Mouse (Mus musculus) kidney, embryonic 15.5 days (tissue): ENCODE measurements at regions not wholly inside any gene's neighbourhood (a gene's known extent, or its start where the extent isn't known, plus 50 kb on each side); places are given as distances from the start of the nearest gene placed in this dataset.

ENCODE experiments used
- ATAC-seq: fragments of 200-750 bp; cut with Nextera tagmentation; replicated peaks from 2 replicates; pipeline ENCODE4 v1.8.0; 2017; ENCODE audit warnings: moderate TSS enrichment; ENCODE audit not compliant: low FRiP score
- H3K27ac ChIP-seq: fragments of 300-500 bp; sonication (generic); 2 replicates; pipeline ENCODE4 v1.5.1; 2015; ENCODE audit warnings: mild to moderate bottlenecking, inconsistent platforms
- H3K27me3 ChIP-seq: fragments of 300-500 bp; sonication (generic); 2 replicates; pipeline ENCODE4 v1.6.1; 2015; ENCODE audit warnings: inconsistent platforms
- H3K36me3 ChIP-seq: fragments of 300-500 bp; sonication (generic); 2 replicates; pipeline ENCODE4 v1.6.1; 2015; ENCODE audit warnings: inconsistent platforms
- H3K4me1 ChIP-seq: fragments of 300-500 bp; sonication (generic); 2 replicates; pipeline ENCODE4 v1.6.1; 2015; ENCODE audit warnings: inconsistent platforms
- H3K4me2 ChIP-seq: fragments of 300-500 bp; sonication (generic); 2 replicates; pipeline ENCODE4 v1.6.1; 2015; ENCODE audit warnings: moderate library complexity, mild to moderate bottlenecking, inconsistent platforms
- H3K4me3 ChIP-seq: fragments of 300-500 bp; sonication (generic); replicated peaks from 2 replicates; pipeline ENCODE4 v1.5.1; 2015; ENCODE audit warnings: mild to moderate bottlenecking, inconsistent platforms
- H3K9ac ChIP-seq: fragments of 300-500 bp; sonication (generic); 2 replicates; pipeline ENCODE4 v1.6.1; 2015; ENCODE audit warnings: mild to moderate bottlenecking, inconsistent platforms
- H3K9me3 ChIP-seq: fragments of 300-500 bp; sonication (generic); replicated peaks from 2 replicates; pipeline ENCODE4 v1.6.1; 2016; ENCODE audit warnings: inconsistent platforms
- WGBS: fragments of 180-500 bp; shearing (Covaris S2); methylation state at CpG from one replicate; pipeline ENCODE4 v1.1.7; 2015; ENCODE audit warnings: mixed read lengths; 5-methylcytosine and 5-hydroxymethylcytosine counted together

DNA sequence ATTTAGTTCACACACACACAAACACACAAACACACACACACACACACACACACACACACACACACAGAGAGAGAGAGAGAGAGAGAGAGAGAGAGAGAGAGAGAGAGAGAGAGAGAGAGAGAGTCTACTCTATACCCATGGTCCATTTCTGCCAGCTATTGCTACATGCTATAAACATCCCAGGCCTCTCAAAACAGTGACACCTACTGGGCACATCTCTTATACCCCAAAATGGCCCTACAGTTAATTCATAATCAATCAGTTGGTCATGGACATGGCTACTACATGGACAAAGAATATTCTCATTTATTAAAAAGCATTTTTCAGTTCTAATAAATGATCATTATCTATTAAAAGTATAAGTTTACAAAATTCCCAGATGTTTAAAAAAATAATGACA lies 236.8 kb upstream of the Robo2 start:
- Histone ChIP-seq H3K27me3 (no peaks in the 10 kb centered on the region), H3K4me1 (no peaks in the 10 kb centered on the region), H3K4me3 (no peak overlapping the region), H3K4me2 (no peak overlapping the region), H3K27ac (no peak overlapping the region), H3K9ac (no peak overlapping the region), H3K36me3 (no peaks in the 10 kb centered on the region), H3K9me3 (no peaks in the 10 kb centered on the region)
- no peak for ATAC-seq

- no peak overlapping the region for H3K9ac ChIP-seq
- 72% methylated on average over 10 of the region's 10 CpGs for WGBS
- no peak for ATAC-seq
Observed at GRCm38 (mm10) chr16:74644750-74645366, 233.2 kb upstream of the Robo2 start.

DNA sequence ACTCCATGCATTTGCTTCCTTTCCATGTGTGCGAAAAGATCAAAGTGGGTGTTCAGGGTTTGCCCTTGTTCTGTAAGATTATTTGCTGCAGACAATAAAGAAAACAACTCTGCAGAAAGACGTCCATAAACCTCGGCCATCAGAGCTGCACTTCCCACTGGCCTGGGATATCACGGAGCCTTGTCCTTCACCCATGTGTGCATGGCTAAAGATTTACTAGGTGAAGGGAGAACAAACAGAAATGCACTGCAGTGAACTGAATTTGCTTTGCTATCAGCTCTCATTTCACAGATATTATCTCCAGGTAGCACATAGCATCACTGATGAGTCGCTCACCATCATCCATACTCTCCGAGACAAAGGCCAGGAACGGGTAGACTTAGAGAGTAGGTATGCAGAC lies 228.2 kb upstream of the Robo2 start:
- no peak for ATAC-seq
- WGBS: 62% methylated on average over 7 of the region's 7 CpGs
- no peak overlapping the region for H3K27ac ChIP-seq
- 0 out of 2 replicates have a peak, but pooled peaks cover 3% of the 10 kb centered on the region for H3K4me1 ChIP-seq
- no peaks in the 10 kb centered on the region for H3K9me3 ChIP-seq
- H3K4me2 ChIP-seq: no peak overlapping the region
- no peak overlapping the region for H3K9ac ChIP-seq
- no peaks in the 10 kb centered on the region for H3K27me3 ChIP-seq
- H3K4me3 ChIP-seq: no peak overlapping the region
- no peaks in the 10 kb centered on the region for H3K36me3 ChIP-seq

More at GRCm38 (mm10) chr16:74644750-74645366, 233.2 kb upstream of the Robo2 start:
- H3K4me3 ChIP-seq: no peak overlapping the region
- H3K27me3 ChIP-seq: no peaks in the 10 kb centered on the region
- no peaks in the 10 kb centered on the region for H3K4me1 ChIP-seq
- no peak overlapping the region for H3K4me2 ChIP-seq
- no peaks in the 10 kb centered on the region for H3K9me3 ChIP-seq
- H3K27ac ChIP-seq: no peak overlapping the region
- no peaks in the 10 kb centered on the region for H3K36me3 ChIP-seq

- Histone ChIP-seq H3K4me1 (0 out of 2 replicates have a peak, but pooled peaks cover 3% of the 10 kb centered on the region), H3K9me3 (no peaks in the 10 kb centered on the region), H3K9ac (no peak overlapping the region), H3K36me3 (no peaks in the 10 kb centered on the region), H3K27ac (no peak overlapping the region), H3K4me3 (no peak overlapping the region), H3K4me2 (no peak overlapping the region), H3K27me3 (no peaks in the 10 kb centered on the region)
- ATAC-seq: peak; percentile 62; the same call in 1 of the 2 replicates
- 30% methylated on average over 5 of the region's 5 CpGs for WGBS
Observed at GRCm38 (mm10) chr16:74637638-74638037, 226.0 kb upstream of the Robo2 start.

- ATAC-seq: no peak
Observed at GRCm38 (mm10) chr16:74625783-74626182, 214.2 kb upstream of the Robo2 start.

GRCm38 (mm10) chr16:74612072-74612471 lies 200.4 kb upstream of the Robo2 start:
- Histone ChIP-seq H3K4me3 (no peak overlapping the region), H3K4me2 (no peak overlapping the region), H3K27ac (no peak overlapping the region), H3K9ac (no peak overlapping the region), H3K4me1 (peaks cover 6% of the 10 kb centered on the region; the same call in 1 of the 2 replicates), H3K27me3 (no peaks in the 10 kb centered on the region), H3K36me3 (no peaks in the 10 kb centered on the region), H3K9me3 (no peaks in the 10 kb centered on the region)
- 0 out of 2 replicates have a peak, but pooled peaks have one; percentile 47 for ATAC-seq
- 38% methylated on average over 4 of the region's 4 CpGs for WGBS

More at GRCm38 (mm10) chr16:74625783-74626182, 214.2 kb upstream of the Robo2 start:
- H3K4me1 ChIP-seq: no peaks in the 10 kb centered on the region
- 85% methylated on average over 2 of the region's 2 CpGs for WGBS
- H3K4me2 ChIP-seq: no peak overlapping the region
- no peaks in the 10 kb centered on the region for H3K9me3 ChIP-seq
- H3K9ac ChIP-seq: no peak overlapping the region
- no peaks in the 10 kb centered on the region for H3K27me3 ChIP-seq
- no peaks in the 10 kb centered on the region for H3K36me3 ChIP-seq
- H3K4me3 ChIP-seq: no peak overlapping the region
- no peak overlapping the region for H3K27ac ChIP-seq

DNA sequence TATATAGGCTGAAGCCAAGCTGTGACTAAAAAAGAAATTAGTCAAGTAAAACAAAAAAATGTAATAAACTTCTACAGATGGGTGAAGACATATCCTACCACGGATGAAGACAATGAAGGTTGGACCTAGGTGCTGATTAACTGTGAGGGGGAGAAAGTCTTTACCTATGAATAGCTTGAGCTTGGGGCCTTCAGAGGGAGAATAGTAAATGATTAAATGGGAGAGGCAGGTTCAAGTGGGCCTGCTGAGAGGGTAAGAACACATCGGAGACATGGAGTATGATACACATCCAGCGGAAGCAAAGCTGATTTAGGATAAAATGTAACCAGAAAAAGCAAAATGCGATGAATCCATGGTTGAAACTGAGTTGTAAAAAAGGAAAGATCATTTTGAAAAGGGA lies 197.9 kb upstream of the Robo2 start:
- Histone ChIP-seq H3K36me3 (no peaks in the 10 kb centered on the region), H3K4me3 (no peak overlapping the region), H3K4me2 (no peak overlapping the region), H3K9ac (no peak overlapping the region), H3K9me3 (no peaks in the 10 kb centered on the region), H3K4me1 (peaks cover 6% of the 10 kb centered on the region; the same call in 1 of the 2 replicates), H3K27ac (no peak overlapping the region), H3K27me3 (no peaks in the 10 kb centered on the region)
- 60% methylated on average over 4 of the region's 4 CpGs for WGBS
- peak; percentile 94 for ATAC-seq

GRCm38 (mm10) chr16:74598361-74598760 lies 186.7 kb upstream of the Robo2 start:
- Histone ChIP-seq H3K27me3 (no peaks in the 10 kb centered on the region), H3K27ac (no peak overlapping the region), H3K4me3 (no peak overlapping the region), H3K4me2 (no peak overlapping the region), H3K4me1 (peaks cover 7% of the 10 kb centered on the region; the same call in 1 of the 2 replicates), H3K36me3 (no peaks in the 10 kb centered on the region), H3K9me3 (no peaks in the 10 kb centered on the region), H3K9ac (no peak overlapping the region)
- ATAC-seq: peak; percentile 36
- 32% methylated on average over 1 of the region's 1 CpGs for WGBS

DNA sequence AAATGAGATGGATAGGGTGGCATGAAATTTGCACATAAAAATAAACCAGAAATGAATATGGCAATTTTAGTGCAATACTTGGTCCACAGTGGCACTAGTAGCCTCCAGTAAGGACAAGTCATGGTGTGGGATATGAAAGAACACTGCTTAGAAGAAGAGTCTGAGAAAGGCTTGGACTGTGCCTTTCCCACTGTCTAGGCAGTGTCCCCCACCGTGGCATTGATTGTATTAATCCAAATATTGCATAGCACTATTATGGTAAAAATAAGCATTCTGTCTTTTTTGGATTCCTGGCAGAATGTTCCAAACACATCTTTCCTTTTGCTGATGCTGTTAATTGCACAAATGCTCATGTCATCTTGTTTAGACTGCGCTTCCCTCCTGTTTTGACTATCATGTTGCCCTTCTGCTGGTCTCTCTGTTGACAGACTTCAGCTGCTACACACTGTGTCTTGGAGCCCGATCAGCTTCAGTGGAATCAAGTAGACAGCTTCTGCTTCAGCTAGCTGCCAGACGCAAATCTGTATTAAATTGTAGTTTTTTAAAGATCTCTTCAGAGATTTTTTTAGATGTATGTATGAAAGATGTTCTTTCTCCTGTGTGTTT lies 186.2 kb upstream of the Robo2 start:
- Histone ChIP-seq H3K9me3 (no peaks in the 10 kb centered on the region), H3K9ac (no peak overlapping the region), H3K4me2 (no peak overlapping the region), H3K36me3 (no peaks in the 10 kb centered on the region), H3K4me3 (no peak overlapping the region), H3K4me1 (peaks cover 7% of the 10 kb centered on the region; the same call in 1 of the 2 replicates), H3K27ac (no peak overlapping the region), H3K27me3 (no peaks in the 10 kb centered on the region)
- peak; percentile 87 for ATAC-seq
- WGBS: 39% methylated on average over 4 of the region's 4 CpGs

- H3K4me3 ChIP-seq: no peak overlapping the region
- H3K4me2 ChIP-seq: no peak overlapping the region
- H3K27me3 ChIP-seq: no peaks in the 10 kb centered on the region
- no peak overlapping the region for H3K9ac ChIP-seq
- no peak overlapping the region for H3K27ac ChIP-seq
- 85% methylated on average over 4 of the region's 4 CpGs for WGBS
- H3K4me1 ChIP-seq: no peaks in the 10 kb centered on the region
- H3K9me3 ChIP-seq: no peaks in the 10 kb centered on the region
- no peaks in the 10 kb centered on the region for H3K36me3 ChIP-seq
- no peak for ATAC-seq
Observed at GRCm38 (mm10) chr16:74591896-74592295, 180.3 kb upstream of the Robo2 start.

DNA sequence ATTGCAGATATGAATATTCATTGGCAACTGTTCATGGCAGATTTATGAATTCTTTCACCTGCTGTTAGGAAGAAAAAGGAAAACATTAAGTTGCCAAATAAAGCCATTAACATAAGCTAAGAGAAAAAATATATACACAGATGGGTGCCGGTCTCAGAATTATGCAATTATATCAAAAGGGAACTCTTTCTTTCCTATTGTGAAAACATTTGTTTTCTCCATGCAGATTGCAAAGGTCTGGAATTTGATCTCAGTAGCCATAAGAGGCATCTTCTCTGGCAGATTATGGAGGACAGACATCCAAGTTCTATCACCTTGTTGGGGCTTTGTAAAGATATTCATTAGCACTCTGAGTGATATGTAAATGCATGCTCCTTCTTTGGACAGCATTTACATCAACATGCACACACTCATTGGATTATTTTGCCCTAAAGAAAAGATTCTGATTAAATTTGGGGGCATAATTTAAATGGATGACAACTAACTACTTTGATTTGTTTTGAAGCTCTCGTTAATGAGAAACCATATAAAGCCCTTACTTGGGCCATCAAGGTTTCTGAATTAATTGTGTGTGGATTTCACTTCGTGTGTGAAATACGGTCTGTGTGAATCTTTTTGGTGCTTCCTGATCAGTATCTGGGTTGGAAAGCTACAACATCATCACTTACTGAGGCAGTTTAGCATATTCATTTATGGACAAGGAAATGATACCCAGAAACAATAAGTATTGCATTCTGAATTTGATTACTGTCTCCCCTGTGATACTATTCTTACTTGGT lies 171.2 kb upstream of the Robo2 start:
- no peak for ATAC-seq
- Histone ChIP-seq H3K4me2 (no peak overlapping the region), H3K36me3 (no peaks in the 10 kb centered on the region), H3K4me1 (no peaks in the 10 kb centered on the region), H3K9me3 (no peaks in the 10 kb centered on the region), H3K27me3 (no peaks in the 10 kb centered on the region), H3K27ac (no peak overlapping the region), H3K4me3 (no peak overlapping the region), H3K9ac (no peak overlapping the region)
- WGBS: 87% methylated on average over 4 of the region's 4 CpGs

DNA sequence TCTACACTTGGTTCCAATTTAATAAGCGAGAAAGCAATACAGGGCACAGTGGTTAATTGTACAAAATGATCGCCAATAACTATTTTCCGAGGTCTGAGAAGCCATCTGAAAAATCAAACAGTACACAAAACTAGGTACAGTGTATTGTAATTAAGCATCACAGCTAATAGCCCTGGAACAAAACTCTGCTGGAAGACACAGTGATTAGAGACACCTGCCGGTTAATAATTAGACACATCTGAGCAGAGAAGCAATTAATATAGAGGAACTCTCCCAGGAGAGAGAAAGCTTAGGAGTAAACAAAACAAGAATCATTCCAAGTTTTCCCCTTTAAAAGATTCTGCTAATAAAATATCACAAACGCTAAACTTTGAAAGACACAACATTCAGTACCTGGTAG lies 136.7 kb upstream of the Robo2 start:
- ATAC-seq: no peak
- no peaks in the 10 kb centered on the region for H3K36me3 ChIP-seq

More for the DNA sequence above, 136.7 kb upstream of the Robo2 start:
- Histone ChIP-seq H3K27me3 (no peaks in the 10 kb centered on the region), H3K4me2 (no peak overlapping the region), H3K4me1 (no peaks in the 10 kb centered on the region), H3K9me3 (no peaks in the 10 kb centered on the region), H3K4me3 (no peak overlapping the region), H3K9ac (no peak overlapping the region), H3K27ac (no peak overlapping the region)
- 75% methylated on average over 5 of the region's 5 CpGs for WGBS
